Mouse (Mus musculus): ENCODE results near the gene Gm28036. TPM values are rescaled to one million over a fixed set of nuclear protein-coding genes. Genes with fewer than 3 reads are reported as not detected.

Gm28036 gene
- total and polyA plus RNA-seq, 3 experiments = 20.4 to 32.3 TPM; not detected in 1

DNA sequence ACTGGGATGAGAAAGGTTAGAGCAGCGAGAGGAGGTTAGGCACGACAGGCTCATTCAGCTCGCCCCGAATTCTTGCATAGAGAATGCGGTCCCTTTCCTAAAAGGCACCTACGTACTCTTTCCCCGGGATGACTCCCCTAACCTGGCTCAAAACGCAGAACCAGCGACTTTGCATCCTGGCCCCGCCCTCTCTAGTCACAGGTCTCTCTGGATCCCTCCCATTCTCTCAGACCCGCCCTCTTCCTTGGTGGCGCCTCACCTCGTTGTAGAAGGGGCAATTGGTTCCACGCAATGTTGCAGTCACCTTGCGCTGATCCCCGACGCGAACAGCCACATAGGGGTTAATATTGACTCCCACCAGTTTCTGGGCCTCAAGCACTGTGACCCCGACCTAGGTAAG lies 79.0 kb downstream of the Gm28036 start:
- Histone ChIP-seq H3K36me3 (ENCODE audit: control insufficient read depth in 1 of 2, insufficient read depth in 2 of 2, low read length in 2 of 2) (no peaks in the 10 kb centered on the region), H3K4me3 (ENCODE audit: control insufficient read depth in 1 of 2, insufficient read depth in 1 of 2, low read depth in 2 of 2, low read length in 2 of 2) (no peak overlapping the region), H3K4me1 (ENCODE audit: control insufficient read depth in 1 of 2, insufficient read depth in 2 of 2, low read length in 2 of 2) (no peaks in the 10 kb centered on the region), H3K27me3 (ENCODE audit: control insufficient read depth in 1 of 2, insufficient read depth in 2 of 2, low read length in 2 of 2) (peaks cover 6 to 10% of the 10 kb centered on the region in 2 experiments), H3K79me2 (ENCODE audit: control insufficient read depth, insufficient read depth, low read length, poor library complexity) (no peaks in the 10 kb centered on the region), H3K9ac (ENCODE audit: control insufficient read depth, low read depth, low read length, poor library complexity, severe bottlenecking) (no peak overlapping the region), H3K9me3 (replicated peaks; ENCODE audit: insufficient read depth, low read length) (no peaks in the 10 kb centered on the region), H3K27ac (ENCODE audit: control insufficient read depth, low read depth, low read length) (no peak overlapping the region)
- no peak for TF ChIP-seq ZKSCAN1 (IDR thresholded peaks at IDR 0.05; ENCODE audit: low read depth, low read length)
- no peak for TF ChIP-seq SMC3 (IDR thresholded peaks at IDR 0.05; ENCODE audit: low read depth, low read length)
- no peak for TF ChIP-seq BHLHE40 (IDR thresholded peaks at IDR 0.05; ENCODE audit: borderline replicate concordance, low read depth, low read length)
- TF ChIP-seq HCFC1 (IDR thresholded peaks at IDR 0.05; ENCODE audit: low read depth, low read length) = no peak
- no peak for TF ChIP-seq POLR2AphosphoS5 (IDR thresholded peaks at IDR 0.05; ENCODE audit: borderline replicate concordance, low read depth, low read length)
- TF ChIP-seq ETS1 (IDR thresholded peaks at IDR 0.05; ENCODE audit: low read depth, low read length) = no peak
- no peak for TF ChIP-seq TBP (IDR thresholded peaks at IDR 0.05; ENCODE audit: low read depth, low read length)
- TF ChIP-seq NRF1 (IDR thresholded peaks at IDR 0.05; ENCODE audit: insufficient read depth, low read depth, low read length, poor library complexity, severe bottlenecking) = no peak
- no peak for TF ChIP-seq TAL1 (IDR thresholded peaks at IDR 0.05; ENCODE audit: low read length)
- no peak for TF ChIP-seq MAFK (IDR thresholded peaks at IDR 0.05; ENCODE audit: borderline replicate concordance, low read depth, low read length)
- TF ChIP-seq CHD2 (IDR thresholded peaks at IDR 0.05; ENCODE audit: low read length) = no peak
- no peak for TF ChIP-seq CTCF (IDR thresholded peaks at IDR 0.05 in 2 of 3, conservative IDR thresholded peaks at IDR 0.05 in 1 of 3; ENCODE audit: control insufficient read depth in 1 of 3, insufficient read depth in 1 of 3, low read depth in 2 of 3, low read length in 3 of 3, poor library complexity in 1 of 3, severe bottlenecking in 1 of 3)
- TF ChIP-seq USF2 (IDR thresholded peaks at IDR 0.05; ENCODE audit: borderline replicate concordance in 1 of 2, insufficient read depth in 1 of 2, low read depth in 1 of 2, low read length in 2 of 2) = no peak
- no peak for TF ChIP-seq ZNF384 (IDR thresholded peaks at IDR 0.05; ENCODE audit: low read depth, low read length)
- TF ChIP-seq MYC (IDR thresholded peaks at IDR 0.05; ENCODE audit: low read depth, low read length) = no peak
- no peak for TF ChIP-seq KAT2A (conservative IDR thresholded peaks at IDR 0.05; ENCODE audit: low read depth, low read length)
- no peak for TF ChIP-seq MEF2A (IDR thresholded peaks at IDR 0.05; ENCODE audit: extremely low read depth, insufficient replicate concordance, low read depth, low read length, poor library complexity, severe bottlenecking)
- no peak for TF ChIP-seq USF1 (IDR thresholded peaks at IDR 0.05; ENCODE audit: low read depth, low read length)
- TF ChIP-seq SIN3A (IDR thresholded peaks at IDR 0.05; ENCODE audit: low read length) = no peak
- TF ChIP-seq ELF1 (IDR thresholded peaks at IDR 0.05; ENCODE audit: low read depth, low read length) = no peak
- no peak for DNase-seq (ENCODE audit: low read depth, low spot score)

DNA sequence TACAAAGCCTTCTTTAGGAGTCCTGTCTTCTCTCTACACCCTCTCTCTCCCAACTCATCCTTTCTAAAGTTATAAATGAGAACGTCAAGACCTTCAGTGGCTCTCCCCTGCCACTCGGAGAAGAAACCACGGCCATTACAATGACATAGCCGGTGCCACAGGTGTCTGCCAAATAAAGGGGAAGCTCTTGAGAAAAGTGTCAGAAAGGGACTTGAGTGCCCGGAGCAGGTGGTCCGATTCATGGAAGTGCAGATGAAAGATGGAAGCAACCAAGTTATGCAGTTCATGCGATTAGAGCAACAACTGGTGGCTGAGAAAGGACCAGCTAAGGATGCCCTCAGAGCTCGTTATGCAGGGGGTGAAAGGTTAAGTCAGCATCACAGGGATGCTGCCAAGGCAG lies 84.0 kb downstream of the Gm28036 start:
- Histone ChIP-seq H3K4me1 (ENCODE audit: control insufficient read depth in 1 of 2, insufficient read depth in 2 of 2, low read length in 2 of 2) (no peaks in the 10 kb centered on the region), H3K27ac (ENCODE audit: control insufficient read depth, low read depth, low read length) (no peak overlapping the region), H3K9ac (ENCODE audit: control insufficient read depth, low read depth, low read length, poor library complexity, severe bottlenecking) (no peak overlapping the region), H3K36me3 (ENCODE audit: control insufficient read depth in 1 of 2, insufficient read depth in 2 of 2, low read length in 2 of 2) (no peaks in the 10 kb centered on the region), H3K27me3 (ENCODE audit: control insufficient read depth in 1 of 2, insufficient read depth in 2 of 2, low read length in 2 of 2) (peaks cover 7 to 8% of the 10 kb centered on the region in 2 experiments), H3K4me3 (ENCODE audit: control insufficient read depth in 1 of 2, insufficient read depth in 1 of 2, low read depth in 2 of 2, low read length in 2 of 2) (no peak overlapping the region), H3K79me2 (ENCODE audit: control insufficient read depth, insufficient read depth, low read length, poor library complexity) (no peaks in the 10 kb centered on the region), H3K9me3 (replicated peaks; ENCODE audit: insufficient read depth, low read length) (no peaks in the 10 kb centered on the region)
- TF ChIP-seq MYC (IDR thresholded peaks at IDR 0.05; ENCODE audit: low read depth, low read length) (no peak), SMC3 (IDR thresholded peaks at IDR 0.05; ENCODE audit: low read depth, low read length) (no peak), TCF12 (IDR thresholded peaks at IDR 0.05; ENCODE audit: low read depth, low read length) (no peak)
- no peak for DNase-seq (ENCODE audit: low read depth, low spot score)

All from MEL (cell line).